Mouse (Mus musculus) ES-Bruce4 (cell line): ENCODE data around the gene Uba5.

Source experiments
- CTCF ChIP-seq: IDR thresholded peaks from one replicate; pipeline ENCODE4 v1.8.1; 2011; ENCODE audit warnings: low read depth, low read length
- POLR2A ChIP-seq: IDR thresholded peaks from one replicate; pipeline ENCODE4 v1.8.1; 2011; ENCODE audit warnings: low read length; ENCODE audit not compliant: insufficient read depth

GRCm38 (mm10) chr9:104085730-104086429 is 22.9 kb upstream of the Uba5 start:
- TF ChIP-seq POLR2A (no peak), CTCF (no peak)
